Mouse (Mus musculus): ENCODE measurements around the gene Zbtb20. TPM values are rescaled to one million over a fixed set of nuclear protein-coding genes. Genes with fewer than 3 reads are reported as not detected.

Zbtb20 gene
- total RNA-seq, 1 experiment from 2014 or later: 147 TPM

DNA sequence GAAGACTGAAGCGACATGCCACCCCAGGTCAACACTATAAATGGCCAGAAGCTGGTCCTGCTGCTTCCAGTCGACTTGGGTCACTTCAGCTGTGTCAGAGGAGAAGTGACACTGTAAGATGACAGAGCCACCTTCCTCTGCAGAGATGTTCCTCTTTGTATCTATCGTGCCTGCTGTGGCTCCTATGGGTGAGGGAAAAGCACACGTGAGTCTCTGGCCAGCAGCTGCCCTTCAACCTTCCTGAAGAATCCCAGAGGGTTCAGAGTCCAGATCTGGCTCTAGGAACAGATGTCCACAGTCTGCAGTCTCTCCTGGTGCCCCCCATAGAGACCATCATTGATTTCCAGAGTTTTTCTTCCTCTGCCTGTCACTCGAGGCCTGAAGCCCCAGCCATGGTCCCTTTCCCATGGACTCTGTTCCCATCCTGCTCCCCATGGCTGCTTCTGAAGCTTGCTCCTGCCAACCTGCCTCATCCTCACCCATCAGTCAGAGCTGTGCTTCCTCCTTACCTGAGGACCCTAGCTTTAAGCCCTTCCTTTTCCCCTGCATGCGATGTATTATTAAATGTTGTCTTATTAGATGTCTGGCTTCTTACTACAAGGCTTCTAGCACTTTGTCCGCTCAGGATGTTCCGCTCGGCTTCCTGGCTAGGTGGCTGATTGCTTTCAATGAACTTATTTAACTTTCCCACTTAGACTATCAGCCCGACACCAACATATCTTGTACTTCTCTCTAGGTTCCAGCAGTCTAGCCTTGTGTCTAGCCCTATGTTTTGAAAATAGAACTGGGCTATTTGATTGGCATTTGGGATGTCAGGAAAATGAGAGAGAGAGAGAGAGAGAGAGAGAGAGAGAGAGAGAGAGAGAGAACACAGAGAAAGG, 786.7 kb downstream of the Zbtb20 start:
- DNase-seq: no peak

DNA sequence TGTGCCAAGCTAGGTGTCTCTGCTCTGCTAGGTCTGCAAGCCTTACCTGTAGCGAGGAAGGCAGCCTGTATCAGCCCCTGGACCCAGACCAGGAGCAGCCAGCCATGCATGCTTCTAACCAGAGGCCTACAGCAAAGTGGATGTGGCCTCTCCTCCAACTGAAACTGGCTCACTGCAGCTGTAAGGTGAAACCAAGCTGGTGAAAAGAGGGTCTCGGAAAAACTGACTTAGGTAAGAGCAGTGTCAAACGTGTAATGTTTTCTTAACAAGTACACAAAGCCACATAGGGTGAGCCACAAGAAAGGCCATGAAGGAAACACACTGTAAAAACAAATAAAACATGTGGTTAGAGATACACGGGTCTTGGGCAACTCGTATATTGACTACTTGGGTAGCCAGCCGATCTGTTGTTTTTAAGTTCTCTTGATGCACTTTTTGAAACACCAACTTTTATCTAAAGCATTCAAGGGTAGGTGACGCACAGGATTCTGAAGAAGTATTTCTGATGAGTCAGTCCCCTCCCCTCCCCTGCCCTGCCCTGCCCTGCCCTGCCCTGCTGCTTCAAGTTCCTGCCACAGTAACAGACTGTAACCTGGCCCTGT, 788.4 kb downstream of the Zbtb20 start, which contains the start of gene Tigit:
Gene Tigit (minus strand): TSS at position 169 of the 602 bp plus-strand sequence.
- DNase-seq: peak; percentile 33

DNA sequence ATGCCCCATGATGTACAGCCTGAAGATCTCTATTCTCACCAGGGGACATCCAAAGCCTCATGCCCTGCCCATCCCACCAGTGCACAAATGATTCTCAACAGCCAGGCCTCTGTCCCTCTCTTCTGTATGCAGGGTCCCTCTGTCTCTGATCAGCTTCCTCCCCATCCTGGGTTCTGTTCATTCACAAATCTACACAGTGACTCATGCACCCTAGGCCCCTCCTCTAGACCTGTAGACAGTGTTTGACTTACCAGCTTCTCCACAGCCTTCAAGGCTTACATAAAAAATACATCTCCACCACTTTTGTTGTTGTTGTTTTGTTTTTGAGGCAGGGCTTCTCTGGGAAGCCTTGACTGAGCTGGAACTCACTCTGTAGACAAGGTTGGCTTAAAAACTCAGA, 789.2 kb downstream of the Zbtb20 start:
- DNase-seq: no peak

- no peak for DNase-seq
Measured at GRCm38 (mm10) chr16:43668294-43668693, 792.6 kb downstream of the Zbtb20 start.

GRCm38 (mm10) chr16:43671972-43672371, 796.3 kb downstream of the Zbtb20 start:
- DNase-seq: no peak

DNA sequence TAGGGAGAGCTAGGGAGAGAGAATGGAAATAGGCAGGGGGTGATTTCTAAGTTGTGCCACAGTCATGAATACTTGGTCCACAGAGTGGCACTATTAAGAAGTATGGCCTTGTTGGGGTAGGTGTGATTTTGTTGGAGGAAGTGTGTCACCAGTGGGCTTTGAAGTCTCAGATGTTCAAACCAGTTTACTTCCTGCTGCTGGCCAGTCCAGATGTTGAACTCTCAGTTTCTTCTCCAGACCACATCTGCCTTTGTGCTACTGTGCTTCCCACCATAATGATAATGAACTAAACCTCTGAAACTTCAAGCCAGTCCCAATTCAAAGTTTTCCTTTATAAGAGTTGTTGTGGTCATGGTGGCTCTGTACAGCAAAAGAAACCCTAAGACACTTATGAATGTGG, 797.0 kb downstream of the Zbtb20 start:
- no peak for DNase-seq

DNA sequence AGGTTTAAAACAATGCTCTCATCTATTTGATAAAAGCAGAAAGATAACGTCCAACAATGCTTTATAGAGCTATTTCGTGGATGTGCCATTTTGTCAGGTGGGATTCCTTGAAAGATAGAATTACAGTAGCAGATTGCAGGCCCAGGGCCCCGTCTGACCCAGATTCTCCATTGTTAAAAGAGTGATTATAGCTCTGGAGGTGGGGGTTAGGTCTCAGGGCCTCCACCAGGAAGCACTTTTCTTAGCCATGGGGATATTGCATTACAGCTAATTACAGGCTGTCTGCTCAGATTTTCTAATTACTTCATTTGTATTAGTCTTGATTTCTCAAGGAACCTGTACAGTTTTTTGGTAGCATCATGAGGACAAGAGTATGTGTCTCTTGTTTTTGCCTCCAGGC, 798.7 kb downstream of the Zbtb20 start:
- DNase-seq: no peak

GRCm38 (mm10) chr16:43687968-43688367, 812.3 kb downstream of the Zbtb20 start:
- no peak for DNase-seq

- no peak for DNase-seq
Measured at GRCm38 (mm10) chr16:43690211-43690690, 814.6 kb downstream of the Zbtb20 start.

DNA sequence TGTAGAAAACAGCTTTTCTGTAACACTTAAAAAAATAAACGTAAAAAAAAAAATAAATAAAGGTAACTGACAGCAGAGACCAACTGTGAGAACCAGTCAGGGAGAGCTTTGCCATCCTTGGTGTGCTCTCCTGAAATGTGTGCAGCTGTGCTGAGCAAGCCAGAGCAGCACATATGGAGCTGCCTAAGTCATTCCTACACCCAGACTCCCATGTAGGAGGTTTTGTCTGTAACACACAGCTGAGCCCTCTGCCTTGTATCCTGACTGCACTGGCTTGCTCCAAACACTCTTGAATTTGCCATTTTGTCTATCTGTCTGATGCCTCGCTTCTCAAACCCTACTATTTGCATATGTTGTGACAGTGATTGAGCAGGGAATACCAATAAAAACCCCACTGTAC, 815.2 kb downstream of the Zbtb20 start:
- no peak for DNase-seq

DNA sequence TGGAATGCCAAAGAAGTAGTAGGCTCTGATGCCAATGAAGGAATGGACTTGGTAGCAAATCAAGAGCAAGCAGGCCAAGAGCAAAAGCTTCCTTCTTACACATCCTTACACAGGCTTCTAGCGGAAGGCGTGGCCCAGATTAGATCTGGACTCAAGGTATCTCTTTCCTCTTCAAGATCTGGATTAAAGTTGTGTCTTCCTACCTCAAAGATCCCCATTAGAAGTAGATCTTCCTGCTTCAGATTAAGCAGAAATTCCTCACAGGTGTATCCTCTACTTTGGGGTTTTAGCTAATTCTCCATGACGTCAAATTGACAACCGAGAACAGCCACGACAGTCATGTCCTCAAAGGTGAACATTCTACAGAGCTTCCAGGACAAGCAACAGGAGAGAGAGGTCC, 816.1 kb downstream of the Zbtb20 start:
- DNase-seq: no peak

Small RNAs within 50 kb of the gene (microRNA-seq; reads per million reads assigned to microRNA genes)
- 0 to 0.38 reads per million in 2 experiments for gene Mir568
